Mouse (Mus musculus) cerebral cortex, adult 2 months (tissue): Measurements from ENCODE around the gene Spns3.

Source experiments
- WGBS: fragments of 180-500 bp; shearing (Covaris S2); methylation state at CpG from one replicate; pipeline ENCODE4 v1.1.7; 2018; 5-methylcytosine and 5-hydroxymethylcytosine counted together

Gene Spns3

DNA sequence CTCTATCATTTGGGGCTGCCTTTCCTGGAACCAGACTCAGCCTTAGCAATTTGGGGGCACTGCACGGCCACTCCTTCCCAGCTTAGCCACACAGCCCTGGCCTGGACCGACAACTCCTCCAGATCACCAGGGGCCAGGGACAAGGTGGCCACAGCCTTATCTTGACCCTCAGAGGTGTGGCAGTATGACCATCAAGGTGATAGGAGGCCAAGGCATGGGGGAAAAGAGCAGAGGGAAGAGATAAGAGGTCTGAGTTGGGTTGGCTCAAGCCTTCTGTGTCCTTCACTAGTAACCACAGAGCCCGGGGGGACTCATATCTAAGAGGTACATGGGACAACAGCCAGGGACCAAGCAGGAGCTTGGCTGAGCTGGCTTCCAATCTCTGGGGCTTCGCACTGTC is 68.4 kb downstream of the Spns3 start:
- 85% methylated on average over 4 of the region's 4 CpGs for WGBS

DNA sequence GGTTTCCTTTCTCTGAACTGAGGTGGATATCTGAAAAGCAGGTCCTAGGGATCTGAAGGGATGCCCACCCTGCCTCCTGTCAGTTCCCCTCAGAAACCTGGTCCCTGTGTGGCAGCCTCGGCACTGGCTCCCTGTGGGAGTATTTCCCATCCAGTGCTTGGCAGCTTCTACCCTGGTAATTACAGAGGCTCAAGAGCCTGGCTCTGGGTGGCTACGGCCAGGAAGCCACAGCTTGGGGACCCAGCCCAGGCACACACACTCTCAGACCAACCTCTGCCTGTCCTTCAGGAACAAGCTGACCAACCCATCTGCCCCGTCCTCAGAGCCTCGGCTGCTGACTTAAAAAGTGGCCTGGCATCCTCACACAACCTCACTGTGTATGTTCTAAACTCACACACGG is 69.0 kb downstream of the Spns3 start:
- WGBS = 48% methylated on average over 5 of the region's 5 CpGs

DNA sequence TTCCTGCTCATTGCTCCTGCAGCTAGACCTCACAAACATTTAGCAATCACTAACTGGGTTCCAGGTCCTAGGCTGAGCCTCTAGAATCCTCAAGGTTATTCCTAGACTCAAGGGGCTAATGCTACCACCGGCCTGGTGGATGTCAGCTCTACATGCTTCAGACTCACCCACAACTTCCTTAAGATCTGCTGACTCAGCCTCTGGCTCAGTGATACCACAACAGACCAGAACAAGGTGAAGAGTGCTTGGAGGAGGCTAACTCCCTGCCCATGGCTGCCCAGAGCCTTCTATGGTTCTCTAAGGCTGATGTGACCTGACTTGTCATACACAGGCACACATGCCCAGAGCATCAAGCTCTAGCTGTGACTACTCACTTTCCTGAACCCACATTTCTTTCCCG is 70.8 kb downstream of the Spns3 start:
- 67% methylated on average over 2 of the region's 2 CpGs for WGBS

DNA sequence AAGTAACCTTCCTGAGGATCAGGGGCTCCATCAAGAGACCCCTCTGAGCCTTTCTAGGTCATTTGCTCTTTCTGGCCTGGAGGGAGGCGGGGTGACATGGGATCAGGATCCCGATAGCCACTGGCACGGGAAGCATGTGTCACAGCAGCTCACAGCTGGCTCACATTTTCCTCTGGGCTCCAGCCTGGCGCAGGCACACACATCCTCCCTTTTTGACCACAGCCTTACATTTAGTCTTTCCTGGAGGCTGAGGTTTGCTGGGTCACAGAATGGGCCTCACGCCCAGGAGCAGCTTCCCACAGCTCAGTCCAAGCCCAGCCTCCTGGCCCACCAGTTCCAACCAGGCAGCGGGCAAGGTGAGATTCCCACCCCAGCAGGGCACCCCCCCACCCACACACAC is 72.1 kb downstream of the Spns3 start:
- 49% methylated on average over 6 of the region's 6 CpGs for WGBS

DNA sequence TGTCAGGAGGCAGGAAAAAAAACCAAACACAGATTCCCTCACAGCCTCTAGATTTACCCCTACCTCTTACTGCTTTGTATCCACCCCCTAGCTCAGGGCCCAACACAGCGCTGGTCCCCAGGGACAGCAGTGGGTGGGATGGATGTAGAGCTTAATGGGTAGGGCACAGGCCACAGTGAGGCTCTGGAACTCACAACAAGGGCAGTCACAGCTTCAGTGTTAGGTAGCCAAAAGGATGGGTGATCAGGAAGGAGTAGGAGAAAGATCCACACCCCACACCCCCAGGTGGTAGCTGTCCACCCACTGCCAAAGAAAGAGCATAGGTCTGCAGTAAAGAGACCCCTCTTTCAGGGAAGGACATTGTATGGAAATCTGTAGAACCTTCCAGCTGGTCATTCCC is 72.7 kb downstream of the Spns3 start:
- WGBS = 73% methylated on average over 1 of the region's 1 CpGs

DNA sequence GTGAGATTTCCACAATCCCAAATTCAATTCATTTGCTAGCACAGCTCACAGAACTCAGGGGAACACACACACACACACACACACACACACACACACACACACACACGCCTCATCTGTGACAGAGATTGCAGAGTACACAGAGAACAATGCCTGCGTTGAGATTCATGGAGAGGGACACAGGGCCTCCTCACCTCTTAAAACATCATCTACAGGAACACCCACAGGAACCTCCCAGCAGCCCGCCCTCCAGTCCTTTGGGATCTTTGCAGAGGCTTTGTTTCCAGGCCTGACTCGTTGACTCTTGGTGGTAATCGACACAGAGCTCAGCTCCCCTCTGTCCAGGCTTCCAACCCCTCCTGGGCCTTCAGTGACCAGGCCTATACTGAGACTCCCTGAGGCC is 73.1 kb downstream of the Spns3 start:
- WGBS = 48% methylated on average over 5 of the region's 5 CpGs

DNA sequence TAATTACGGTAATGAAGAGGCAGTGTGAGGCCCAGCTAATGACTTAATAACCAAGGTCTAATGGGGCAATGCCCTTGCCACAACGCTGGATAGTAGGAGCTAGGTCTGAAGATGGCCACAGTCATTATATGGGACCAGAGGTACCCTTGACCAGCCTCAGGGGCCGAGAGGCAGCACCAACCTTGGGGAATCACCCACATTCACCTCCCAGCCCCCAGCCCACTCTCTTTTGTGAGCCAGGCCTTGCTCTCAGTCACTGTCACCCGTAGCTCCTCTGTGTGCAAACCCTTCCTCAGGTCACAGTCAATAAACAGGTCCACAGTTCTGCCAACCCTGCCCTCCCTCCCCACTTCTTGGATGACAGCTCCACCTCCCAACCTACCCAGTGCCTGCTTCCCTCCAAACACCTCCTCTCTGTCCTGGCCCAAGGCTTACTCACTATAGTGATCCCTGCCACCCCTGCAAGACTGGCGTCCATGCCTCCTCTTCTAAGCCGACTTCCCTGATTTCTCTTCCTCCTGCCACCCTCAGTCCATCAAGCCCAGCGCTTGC is 74.2 kb downstream of the Spns3 start:
- WGBS = 83% methylated on average over 7 of the region's 7 CpGs

DNA sequence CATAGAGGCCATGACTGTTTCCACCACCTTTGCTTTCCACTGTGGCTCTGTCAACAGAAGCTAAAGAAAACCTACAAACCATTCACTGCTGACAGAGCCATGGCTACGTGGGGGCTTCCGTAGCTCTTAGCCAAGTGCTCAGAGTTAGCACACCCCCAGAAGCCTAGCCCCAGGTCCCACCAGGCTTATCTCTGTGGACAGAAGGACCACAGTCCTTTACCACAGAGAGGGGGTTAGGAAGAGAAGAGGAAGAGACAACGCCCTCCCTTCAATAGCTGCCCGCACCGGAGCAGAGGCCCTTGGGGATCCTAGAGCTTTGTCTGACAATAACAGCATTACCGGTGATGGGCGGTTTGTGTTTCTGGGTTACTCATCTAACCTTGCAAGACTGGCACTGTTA is 74.9 kb downstream of the Spns3 start:
- 68% methylated on average over 7 of the region's 7 CpGs for WGBS

DNA sequence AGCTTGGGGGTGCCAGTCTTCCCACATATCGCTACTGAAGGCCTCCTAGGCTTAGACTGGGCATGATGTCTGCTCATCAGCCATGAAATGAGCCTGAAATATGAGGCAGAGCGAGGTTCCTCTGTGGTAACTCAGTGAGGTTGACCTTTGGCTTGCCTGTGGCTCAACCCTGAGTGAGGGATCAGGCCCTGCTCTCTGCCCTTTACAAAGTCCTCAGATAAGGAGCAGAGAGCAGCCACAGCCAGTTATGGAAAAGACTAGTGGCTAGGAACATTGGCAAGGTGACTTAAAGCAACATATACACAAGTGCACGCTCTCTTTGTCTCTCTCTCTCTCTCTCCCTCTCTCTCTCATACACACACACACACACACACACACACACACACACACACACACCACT is 75.4 kb downstream of the Spns3 start:
- 81% methylated on average over 3 of the region's 3 CpGs for WGBS

DNA sequence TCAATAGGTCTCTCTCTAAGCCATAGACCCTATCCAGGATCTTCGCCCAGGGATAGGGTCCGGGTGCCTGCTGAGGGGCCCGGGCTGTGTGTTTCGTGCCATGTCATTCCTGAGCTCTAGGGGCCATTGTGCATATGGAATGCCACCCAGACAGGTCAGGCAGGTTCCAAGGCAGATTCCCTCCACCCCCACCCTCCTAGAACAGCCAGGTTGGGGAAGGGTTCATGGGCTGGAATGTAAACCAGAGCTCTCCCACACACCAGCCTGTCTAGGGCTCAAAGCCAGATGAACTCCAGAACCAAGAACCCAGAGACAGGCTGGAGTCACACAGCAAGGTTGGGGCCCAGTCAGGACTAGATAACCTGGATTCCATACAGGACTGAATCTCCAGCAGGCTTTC is 76.8 kb downstream of the Spns3 start:
- WGBS = 90% methylated on average over 4 of the region's 4 CpGs

DNA sequence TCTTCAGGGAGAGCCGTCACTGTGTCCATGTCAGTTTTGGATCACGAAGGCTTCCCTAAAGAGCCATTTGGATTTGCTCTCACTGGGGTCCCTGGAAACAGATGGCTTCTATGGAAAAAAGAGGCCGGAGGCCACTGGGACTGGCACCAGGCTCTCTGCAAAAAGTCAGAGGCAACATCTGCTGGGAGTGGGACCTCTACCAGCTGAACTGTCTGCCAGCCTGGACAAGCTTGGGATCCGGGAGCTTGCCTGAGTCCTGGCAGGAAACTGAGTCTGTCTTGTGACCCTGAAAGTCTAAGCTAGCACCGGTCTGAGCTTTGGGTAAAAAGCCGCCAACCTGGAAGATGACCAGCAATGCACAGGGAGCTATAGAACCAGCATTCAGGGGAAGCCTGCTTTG is 78.9 kb downstream of the Spns3 start:
- 76% methylated on average over 6 of the region's 6 CpGs for WGBS

DNA sequence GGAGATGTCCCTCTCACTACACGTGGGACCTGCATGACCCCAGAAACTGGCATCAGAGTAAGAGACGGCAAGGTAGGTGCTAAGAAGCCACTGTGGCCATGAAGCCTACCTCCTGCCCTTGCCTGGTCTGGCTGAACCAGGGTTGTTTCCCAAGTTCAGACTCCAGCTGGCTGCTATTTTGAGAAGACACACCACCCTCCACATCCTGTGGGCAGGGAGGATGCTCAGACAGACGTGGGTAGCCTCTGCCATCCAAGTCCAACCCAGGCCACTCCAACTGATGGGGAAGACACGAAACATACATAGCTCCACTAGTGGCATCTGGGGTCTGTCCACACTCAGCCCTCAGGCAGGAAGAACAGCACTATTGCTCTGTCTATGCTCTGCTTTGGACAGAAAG is 80.3 kb downstream of the Spns3 start:
- WGBS = 54% methylated on average over 4 of the region's 4 CpGs

DNA sequence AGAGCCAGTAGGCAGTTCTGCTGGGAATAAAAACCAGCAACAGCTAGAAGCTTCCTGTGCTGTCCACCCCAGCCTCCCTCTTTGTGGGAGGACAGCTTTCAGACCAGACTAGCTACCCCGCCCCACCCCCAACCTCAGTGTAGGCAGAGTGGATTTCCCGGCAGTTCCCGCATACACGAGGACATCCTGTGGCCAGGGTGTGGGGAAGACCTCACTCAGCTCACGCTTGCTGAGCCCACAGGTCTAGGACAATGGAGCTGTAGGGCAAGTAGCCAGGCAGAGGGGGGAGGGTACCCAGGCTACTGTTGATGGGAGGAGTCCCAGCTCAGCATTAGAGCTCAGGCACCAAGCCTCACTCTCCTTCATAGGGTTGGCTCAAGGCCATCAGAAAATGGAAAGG is 81.1 kb downstream of the Spns3 start:
- 39% methylated on average over 5 of the region's 5 CpGs for WGBS

DNA sequence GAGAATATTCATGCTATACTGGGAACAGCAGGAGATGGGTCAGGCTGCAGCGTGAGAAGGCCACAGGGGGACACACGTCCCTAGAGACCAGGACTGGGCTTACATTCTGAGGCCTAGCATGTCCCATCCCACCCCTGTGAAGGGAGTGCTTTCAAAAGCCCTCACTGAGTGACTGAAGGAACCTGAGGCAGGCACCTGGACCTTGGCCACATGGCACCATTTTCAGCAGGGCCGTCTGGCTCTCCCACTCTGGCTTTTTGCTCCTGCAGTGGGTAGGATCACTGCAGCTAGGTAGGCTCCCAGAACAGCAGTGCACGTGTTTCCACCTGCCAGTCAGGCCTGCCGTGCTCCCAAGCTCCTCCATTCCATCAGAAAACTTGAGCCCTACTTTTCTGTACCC is 81.8 kb downstream of the Spns3 start:
- whole genome bisulfite sequencing = 66% methylated on average over 5 of the region's 5 CpGs

DNA sequence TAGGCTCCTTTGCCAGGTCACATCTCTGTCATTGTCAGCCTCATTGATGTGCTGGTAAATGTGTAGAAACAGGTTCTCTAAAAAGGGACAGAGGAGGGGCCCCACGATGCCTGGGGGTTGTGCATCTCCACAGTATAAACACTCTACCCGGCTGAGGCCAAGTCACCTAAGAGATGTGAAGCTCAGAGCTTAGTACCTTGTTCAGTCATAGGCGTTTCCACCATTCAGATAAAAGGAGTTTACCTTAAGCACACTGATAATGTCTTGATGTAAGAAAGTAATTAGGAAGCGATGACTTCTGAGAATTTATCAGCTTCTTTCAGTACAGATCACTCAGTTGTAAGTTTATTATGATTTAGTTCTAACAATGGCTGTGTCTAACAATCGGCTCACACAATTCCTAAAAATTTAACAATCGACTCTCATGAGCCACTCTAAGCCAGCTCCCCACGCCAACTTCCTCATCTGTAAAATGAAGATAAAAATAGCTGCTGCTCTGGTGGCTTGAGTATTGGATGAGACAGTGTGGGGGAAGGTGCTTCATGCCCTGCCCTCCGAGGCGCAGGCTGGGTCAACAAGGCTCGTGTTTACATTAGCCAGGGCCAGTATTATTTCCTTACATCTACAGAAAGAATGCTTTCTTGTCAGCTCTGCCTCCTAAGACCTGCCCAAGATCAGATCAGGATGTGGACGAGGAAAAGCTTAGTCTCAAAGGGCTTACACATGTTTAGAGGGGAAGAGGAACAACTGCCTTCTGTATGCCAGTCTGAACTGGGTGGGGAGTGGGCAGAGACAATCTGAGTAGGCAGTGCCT is 83.4 kb downstream of the Spns3 start:
- WGBS = 40% methylated on average over 11 of the region's 11 CpGs

DNA sequence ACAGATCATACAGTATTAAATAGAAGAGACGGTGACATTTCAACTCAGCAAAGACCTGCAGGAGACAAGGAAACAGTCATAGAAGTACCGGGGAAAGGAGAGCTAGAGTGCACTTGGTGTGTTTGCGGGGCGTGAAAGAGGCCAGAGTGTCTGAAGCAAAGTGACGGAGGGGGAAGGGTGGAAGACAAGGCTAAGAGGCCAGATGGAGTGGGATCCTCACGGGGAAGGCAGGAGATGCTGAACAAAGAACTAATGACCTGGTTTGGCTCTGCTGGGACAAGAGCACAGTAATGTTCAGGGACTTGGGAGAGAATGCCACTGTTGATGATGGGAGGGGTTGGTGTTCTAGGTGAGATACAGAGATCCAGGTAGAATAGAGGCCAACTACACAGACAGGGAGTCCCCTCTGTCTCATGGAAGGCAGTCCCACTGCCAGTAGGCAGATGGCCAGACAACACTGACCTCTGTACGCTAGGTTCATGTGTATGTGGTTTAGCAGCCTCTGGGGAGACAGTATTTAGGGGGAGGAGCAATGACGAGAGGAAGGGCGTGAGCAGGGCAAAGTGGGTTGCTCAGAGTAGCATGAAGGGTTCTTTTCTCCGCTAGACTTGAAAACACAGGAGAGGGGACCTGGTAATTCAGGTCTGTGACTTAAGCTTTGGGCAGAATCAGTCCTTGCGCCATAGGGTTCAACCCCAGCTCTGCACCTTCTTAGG is 84.2 kb downstream of the Spns3 start:
- 72% methylated on average over 11 of the region's 11 CpGs for WGBS

DNA sequence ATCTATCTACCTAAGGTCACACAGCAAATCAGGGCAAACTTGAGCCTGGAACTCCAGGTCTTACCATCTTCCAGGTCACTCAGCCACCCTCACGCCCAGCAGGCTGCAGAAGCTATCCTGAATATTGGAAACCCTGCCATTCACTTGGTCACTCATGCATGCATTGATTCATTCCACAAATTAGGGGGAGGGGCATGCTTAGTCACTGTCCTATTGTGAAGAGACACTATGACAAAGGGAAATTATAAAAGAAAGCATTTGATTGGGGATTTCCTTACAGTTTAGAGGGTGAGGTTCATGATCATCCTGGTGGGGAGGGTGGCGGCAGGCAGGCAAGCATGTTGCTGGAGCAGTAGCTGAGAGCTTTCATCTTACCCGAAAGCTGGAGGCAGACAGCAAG is 85.5 kb downstream of the Spns3 start:
- 66% methylated on average over 3 of the region's 3 CpGs for WGBS

DNA sequence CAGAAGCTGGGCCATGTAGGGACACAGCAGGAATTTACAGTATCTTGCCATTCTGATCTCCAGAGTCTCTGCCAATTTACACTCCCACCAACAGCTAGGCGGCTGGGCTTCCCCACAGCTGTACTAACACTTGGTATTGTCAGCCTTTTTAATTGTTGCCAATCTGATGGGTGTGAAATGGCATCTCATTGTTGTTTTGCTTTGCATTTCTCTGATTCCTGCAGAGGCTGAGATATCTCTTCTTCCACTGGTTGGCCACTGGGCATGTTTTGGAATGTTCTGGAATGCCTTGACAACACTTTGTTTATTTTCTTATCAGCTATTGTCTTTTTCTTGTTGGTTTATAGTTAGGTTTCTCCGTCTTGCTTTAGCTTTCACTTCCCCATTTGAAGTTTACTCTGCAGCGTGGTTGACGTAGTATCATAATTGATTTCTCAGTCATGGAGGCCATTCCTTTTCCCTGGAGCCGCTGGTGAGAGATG is 88.8 kb downstream of the Spns3 start:
- 41% methylated on average over 5 of the region's 5 CpGs for WGBS

DNA sequence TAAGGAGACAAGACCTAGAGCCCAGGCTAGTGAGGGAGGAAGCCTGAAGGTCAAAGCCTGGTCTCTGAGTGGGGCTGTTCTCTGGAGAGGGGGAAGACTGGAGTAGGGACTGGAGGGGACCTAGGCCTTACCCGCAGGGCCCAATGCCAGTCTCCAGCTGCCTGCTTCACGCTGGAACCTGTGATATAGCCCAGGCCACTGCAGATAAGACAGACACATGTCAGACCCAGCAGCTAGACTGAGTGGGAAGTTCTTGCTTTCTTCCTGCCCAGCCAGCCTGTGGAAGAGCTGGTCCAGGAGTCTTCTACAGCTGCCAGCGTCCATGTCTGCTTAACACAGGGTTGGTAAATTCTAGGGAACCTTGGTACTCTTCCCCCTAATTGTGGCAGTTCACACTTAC is 91.8 kb downstream of the Spns3 start:
- 79% methylated on average over 3 of the region's 3 CpGs for WGBS

DNA sequence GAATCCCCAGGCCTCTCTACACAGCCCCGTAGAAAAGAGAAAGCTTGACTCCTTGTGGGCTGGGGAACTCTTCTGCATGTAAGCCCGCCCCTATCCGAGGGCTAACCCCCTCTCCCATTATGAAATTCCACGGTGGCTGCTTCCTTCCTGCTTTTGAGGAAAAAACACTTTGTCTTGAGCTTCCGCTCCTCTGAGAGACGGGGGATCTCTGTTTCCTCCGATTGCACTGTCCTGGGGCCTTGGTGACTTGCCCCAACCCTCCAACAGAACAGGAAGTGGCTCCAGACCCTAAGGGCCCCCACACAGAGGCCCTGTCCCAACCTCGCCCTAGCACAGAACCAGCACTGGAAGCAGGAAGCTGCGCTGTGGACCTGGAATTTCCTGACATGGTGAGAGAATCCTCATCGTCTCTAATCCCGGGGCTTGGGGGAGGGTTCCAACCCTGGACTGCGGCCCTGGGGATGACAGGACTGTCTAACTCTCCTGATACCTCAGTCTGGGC is 92.3 kb downstream of the Spns3 start:
- whole genome bisulfite sequencing = 71% methylated on average over 12 of the region's 12 CpGs

DNA sequence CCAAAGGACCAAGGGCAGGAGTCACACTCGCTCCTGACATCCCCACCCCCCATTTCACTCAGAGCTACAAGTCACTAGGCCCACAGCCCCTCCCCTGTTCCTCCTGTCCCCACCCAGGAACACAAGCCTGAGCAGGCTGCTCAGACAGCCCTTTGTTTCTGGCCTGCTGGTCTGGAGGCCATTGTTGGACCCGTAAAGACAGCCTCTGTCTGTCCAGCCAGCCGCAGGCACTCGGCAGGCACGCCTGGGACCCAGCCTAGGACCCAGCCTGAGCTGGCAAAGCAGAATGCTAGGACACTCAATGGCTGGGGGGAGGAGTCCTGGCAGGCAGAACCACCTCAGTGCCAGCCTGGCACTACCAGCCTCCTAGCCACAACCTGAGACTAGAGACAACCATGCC is 94.6 kb downstream of the Spns3 start:
- 47% methylated on average over 5 of the region's 5 CpGs for WGBS

DNA sequence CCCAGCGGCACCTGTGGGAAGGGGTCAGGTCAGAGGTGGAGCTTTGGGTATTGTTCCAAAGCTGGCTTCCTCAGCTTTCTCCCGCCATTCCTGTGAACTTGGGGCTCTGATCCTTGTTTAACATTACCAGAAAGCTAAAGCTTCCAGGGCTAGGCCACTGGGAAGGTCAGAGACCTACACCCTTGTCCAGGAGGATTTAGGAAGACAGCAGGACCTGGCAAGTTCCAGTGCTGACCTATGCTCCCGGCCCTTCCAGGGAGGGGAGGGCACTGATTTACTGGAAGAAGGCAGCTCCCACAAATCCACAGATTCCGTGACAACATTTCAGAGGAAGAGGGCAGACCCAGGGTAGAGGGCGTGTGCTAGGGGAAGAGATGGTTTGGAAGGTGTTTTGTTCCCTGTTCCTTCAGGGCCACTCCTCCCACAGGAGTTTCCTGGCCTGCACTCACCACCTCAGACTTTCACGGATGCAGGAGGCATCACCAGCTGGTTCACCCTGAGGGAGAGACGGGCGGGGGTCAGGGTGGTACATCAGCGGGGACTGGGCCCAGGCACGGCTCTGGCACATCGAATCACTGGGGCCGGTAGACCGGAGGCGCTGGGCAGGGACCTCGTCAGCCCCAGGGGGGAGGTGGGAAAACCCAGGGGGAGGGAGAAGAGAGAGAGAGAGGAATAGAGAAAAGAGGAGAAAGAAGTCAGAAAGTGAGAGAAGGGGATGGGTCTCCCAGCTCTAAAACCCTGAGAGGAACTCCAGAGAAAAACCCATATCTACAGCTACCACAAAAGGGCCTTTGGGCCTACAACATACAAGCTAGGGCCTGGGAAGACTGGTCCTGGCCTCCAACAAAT is 97.0 kb downstream of the Spns3 start:
- WGBS = 61% methylated on average over 15 of the region's 15 CpGs
